11 mouse cellular contexts compared by ENCODE assay signal in the genomic region with DNA sequence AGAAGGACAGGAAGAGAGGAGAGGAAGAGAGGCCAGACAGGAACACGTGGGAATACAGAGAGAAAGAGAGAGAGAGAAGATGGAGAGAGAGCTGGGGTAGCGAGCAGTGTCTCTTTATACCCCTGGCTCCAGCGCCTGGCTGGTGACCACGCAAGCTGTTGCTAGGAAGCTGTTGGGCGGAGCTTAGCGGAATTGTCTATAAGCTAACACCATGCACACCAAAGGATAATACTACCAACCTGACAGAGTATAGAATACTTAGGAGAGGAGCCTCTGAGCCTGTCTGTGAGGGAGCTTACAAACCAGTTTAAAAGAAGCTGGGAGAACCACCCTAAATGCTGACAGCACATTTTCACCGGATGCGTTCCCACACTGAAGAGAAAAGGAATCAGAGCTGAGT.
DNase-seq lines count a peak whose midpoint lies in the region; ATAC-seq lines count a peak whose summit lies in the region.
"Had no signal": no experiment of that assay in that cellular context is flagged by ENCODE, and none has a peak within 500 bp of the region (broad histone marks: within the 10 kb centered on the region; RNA-seq: fewer than 3 reads in every experiment).

No protein-coding gene starts in this region.

- H3K9me3 ChIP-seq in kidney, embryonic 15.5 days (replicated peaks): no peaks in the 10 kb centered on the region
- H3K9me3 ChIP-seq in neural tube, embryonic 12.5 days: no peaks in the 10 kb centered on the region
- H3K9me3 ChIP-seq: limb, embryonic 12.5 days had no signal

- H3K4me2 ChIP-seq in kidney, embryonic 15.5 days: no peak overlapping the region
- H3K4me2 ChIP-seq in neural tube, embryonic 12.5 days (replicated peaks): peak overlapping the region; percentile 25; the same call in 1 of the 2 replicates
- H3K4me2 ChIP-seq: limb, embryonic 12.5 days had no signal

- H3K36me3 ChIP-seq in kidney, embryonic 15.5 days: no peaks in the 10 kb centered on the region
- H3K36me3 ChIP-seq in neural tube, embryonic 12.5 days: no peaks in the 10 kb centered on the region
- H3K36me3 ChIP-seq: limb, embryonic 12.5 days had no signal

- peak; percentile 52; the same call in 1 of the 2 replicates for ATAC-seq in kidney, embryonic 15.5 days (replicated peaks; ENCODE audit: low FRiP score)
- ATAC-seq in neural tube, embryonic 12.5 days (ENCODE audit: low FRiP score, low read depth): 0 out of 2 replicates have a peak, but pooled peaks have one; percentile 25

- H3K4me3 ChIP-seq in kidney, embryonic 15.5 days (replicated peaks): no peak overlapping the region
- H3K4me3 ChIP-seq in neural tube, embryonic 12.5 days: no peak overlapping the region
- H3K4me3 ChIP-seq: limb, embryonic 12.5 days had no signal

- DNase-seq in kidney, adult 8-10 months: no peak
- DNase-seq in frontal cortex, postnatal 10 days (ENCODE audit: low spot score in 2 of 2): peak; percentile 17 to 20
- DNase-seq in layer of hippocampus, postnatal 25 days (ENCODE audit: extremely low spot score in 1 of 2, low spot score in 1 of 2): peak; percentile 22 to 23
- no peak for DNase-seq in adrenal gland, postnatal 10 days
- DNase-seq in adrenal gland, adult 8-10 months: no peak
- DNase-seq in cerebellum, adult 8-10 months: no peak
- DNase-seq: cerebellum, adult 18-20 months; gastrocnemius, postnatal 25 days had no signal

- WGBS in kidney, embryonic 15.5 days: 54% methylated on average over 8 of the region's 8 CpGs
- 55% methylated on average over 8 of the region's 8 CpGs for WGBS in neural tube, embryonic 12.5 days

- no peak overlapping the region for H3K9ac ChIP-seq in kidney, embryonic 15.5 days
- H3K9ac ChIP-seq in neural tube, embryonic 12.5 days: no peak overlapping the region
- H3K9ac ChIP-seq: limb, embryonic 12.5 days had no signal

- H3K27ac ChIP-seq in kidney, embryonic 15.5 days: peak overlapping the region; percentile 77
- H3K27ac ChIP-seq in neural tube, embryonic 12.5 days: no peak overlapping the region
- H3K27ac ChIP-seq: limb, embryonic 12.5 days had no signal

- peaks cover 19% of the 10 kb centered on the region for H3K4me1 ChIP-seq in kidney, embryonic 15.5 days
- H3K4me1 ChIP-seq in neural tube, embryonic 12.5 days: peaks cover 5% of the 10 kb centered on the region
- H3K4me1 ChIP-seq: limb, embryonic 12.5 days had no signal

- H3K27me3 ChIP-seq in kidney, embryonic 15.5 days: no peaks in the 10 kb centered on the region
- H3K27me3 ChIP-seq in neural tube, embryonic 12.5 days (replicated peaks): no peaks in the 10 kb centered on the region
- H3K27me3 ChIP-seq: limb, embryonic 12.5 days had no signal

Comparison
In these comparisons a context has a peak if more than half of its experiments do, and no peak if none do; other contexts are left out.
1. DNase-seq: peak in frontal cortex, postnatal 10 days (2 of 2) and layer of hippocampus, postnatal 25 days (2 of 2); none in kidney, adult 8-10 months (0 of 2), adrenal gland, postnatal 10 days (single experiment), adrenal gland, adult 8-10 months (single experiment) and cerebellum, adult 8-10 months (single experiment).